Mouse (Mus musculus): ENCODE data around the gene Plekha7. TPM values are rescaled to one million over a fixed set of nuclear protein-coding genes. Genes with fewer than 3 reads are reported as not detected.
A peak's percentile ranks its signal among the peaks of the same experiment; 100 is the strongest.

Plekha7 gene
- total and polyA plus RNA-seq, 2 experiments from 2014 or later = 5.4 to 17.0 TPM

- no peaks in the 10 kb centered on the region for H3K9me3 ChIP-seq (ENCODE audit: low read length)
- peaks cover 17% of the 10 kb centered on the region; the same call in 1 of the 2 replicates for H3K27me3 ChIP-seq (ENCODE audit: insufficient read depth, low read length)
- DNase-seq (no peak), ATAC-seq (no peak)
- no peak overlapping the region for H3K9ac ChIP-seq
- TF ChIP-seq CTCF (IDR thresholded peaks at IDR 0.05; ENCODE audit: low read depth) = no peak
- no peak overlapping the region for H3K27ac ChIP-seq (ENCODE audit: low read depth, low read length)
- H3K4me2 ChIP-seq (ENCODE audit: low read depth) = peak overlapping the region; percentile 100
- peak overlapping the region; percentile 60; the same call in 1 of the 2 replicates for H3K4me3 ChIP-seq (ENCODE audit: low read depth, low read length)
- 6% methylated on average over 5 of the region's 5 CpGs for WGBS
- no peaks in the 10 kb centered on the region for H3K4me1 ChIP-seq (ENCODE audit: insufficient read depth)
- no peaks in the 10 kb centered on the region for H3K36me3 ChIP-seq (ENCODE audit: insufficient read depth)
Observed at GRCm38 (mm10) chr7:116306601-116307000, 1.6 kb downstream of the Plekha7 start.

DNA sequence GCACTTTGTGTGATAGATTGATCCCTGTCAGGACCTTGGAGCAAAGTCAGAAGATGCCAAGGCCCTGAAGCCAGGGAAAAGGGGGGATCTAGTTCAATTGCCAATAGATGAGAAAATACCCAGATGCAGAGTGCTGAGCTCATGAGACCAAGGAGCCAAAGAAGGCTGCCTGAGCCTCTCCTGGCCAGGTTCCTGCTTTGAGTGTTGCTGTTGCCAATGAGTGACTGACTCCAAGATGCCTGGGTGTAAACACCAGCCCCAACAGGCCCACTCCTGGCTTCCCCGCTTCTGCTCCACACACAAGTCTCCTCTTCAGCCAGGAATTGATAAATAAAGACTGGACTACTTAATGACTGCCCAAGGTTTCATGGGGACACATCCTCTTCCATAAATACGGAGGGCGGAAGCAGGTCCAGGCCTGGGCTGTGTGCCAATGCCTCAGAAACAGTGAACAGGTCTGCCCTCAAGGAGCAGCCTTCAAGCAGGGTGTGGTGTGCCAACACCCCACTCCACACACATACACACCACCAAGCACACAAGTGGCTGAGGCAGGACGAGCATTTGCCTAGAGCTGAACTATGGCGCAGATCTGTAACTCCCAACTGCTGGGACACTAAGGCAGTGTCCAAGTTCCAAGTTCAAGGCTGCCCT is 6.4 kb downstream of the Plekha7 start:
- peak; percentile 65 for DNase-seq
- ATAC-seq = no peak
- Histone ChIP-seq H3K4me3 (ENCODE audit: low read depth, low read length) (no peak overlapping the region), H3K9ac (no peak overlapping the region), H3K27ac (ENCODE audit: low read depth, low read length) (no peak overlapping the region), H3K4me2 (ENCODE audit: low read depth) (no peak overlapping the region), H3K36me3 (ENCODE audit: insufficient read depth) (no peaks in the 10 kb centered on the region), H3K27me3 (ENCODE audit: insufficient read depth, low read length) (0 out of 2 replicates have a peak, but pooled peaks cover 3% of the 10 kb centered on the region), H3K4me1 (ENCODE audit: insufficient read depth) (no peaks in the 10 kb centered on the region), H3K9me3 (ENCODE audit: low read length) (no peaks in the 10 kb centered on the region)
- TF ChIP-seq CTCF (IDR thresholded peaks at IDR 0.05; ENCODE audit: low read depth) = no peak
- WGBS = 80% methylated on average over 5 of the region's 5 CpGs

- Histone ChIP-seq H3K9me3 (ENCODE audit: low read length) (no peaks in the 10 kb centered on the region), H3K9ac (no peak overlapping the region), H3K27ac (ENCODE audit: low read depth, low read length) (no peak overlapping the region), H3K4me1 (ENCODE audit: insufficient read depth) (no peaks in the 10 kb centered on the region), H3K27me3 (ENCODE audit: insufficient read depth, low read length) (no peaks in the 10 kb centered on the region), H3K4me2 (ENCODE audit: low read depth) (no peak overlapping the region), H3K36me3 (ENCODE audit: insufficient read depth) (no peaks in the 10 kb centered on the region), H3K4me3 (ENCODE audit: low read depth, low read length) (no peak overlapping the region)
- TF ChIP-seq CTCF (IDR thresholded peaks at IDR 0.05; ENCODE audit: low read depth) = no peak
- no peak for ATAC-seq
- no peak for DNase-seq
- WGBS = 87% methylated on average over 4 of the region's 4 CpGs
Observed at GRCm38 (mm10) chr7:116301144-116301543, 7.0 kb downstream of the Plekha7 start.

DNA sequence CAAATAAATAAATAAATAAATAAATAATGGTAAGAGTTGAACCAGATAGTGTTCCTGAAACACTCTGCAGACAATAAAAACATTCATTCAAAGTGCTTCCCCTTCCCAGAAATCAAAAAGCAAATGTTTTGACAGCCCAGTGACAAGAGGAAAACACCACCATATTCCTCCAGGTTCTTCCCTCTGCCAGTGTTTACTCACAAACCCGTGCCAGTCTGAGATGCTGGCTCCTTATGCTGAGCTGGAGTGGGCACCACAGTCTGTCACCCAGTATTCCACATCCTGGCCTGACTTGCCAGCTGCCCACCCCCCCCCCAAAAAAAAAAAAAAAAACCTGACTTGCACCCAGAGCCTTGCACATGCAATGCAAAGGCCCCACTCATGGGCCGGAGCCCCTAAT is 9.3 kb downstream of the Plekha7 start:
- H3K27ac ChIP-seq (ENCODE audit: low read depth, low read length) = no peak overlapping the region
- no peak for TF ChIP-seq CTCF (IDR thresholded peaks at IDR 0.05; ENCODE audit: low read depth)
- ATAC-seq (peak; percentile 89), DNase-seq (peak; percentile 66)
- H3K27me3 ChIP-seq (ENCODE audit: insufficient read depth, low read length) = no peaks in the 10 kb centered on the region
- no peak overlapping the region for H3K4me2 ChIP-seq (ENCODE audit: low read depth)
- H3K4me3 ChIP-seq (ENCODE audit: low read depth, low read length) = no peak overlapping the region
- WGBS = 49% methylated on average over 2 of the region's 2 CpGs
- no peaks in the 10 kb centered on the region for H3K9me3 ChIP-seq (ENCODE audit: low read length)
- no peaks in the 10 kb centered on the region for H3K36me3 ChIP-seq (ENCODE audit: insufficient read depth)
- no peak overlapping the region for H3K9ac ChIP-seq
- no peaks in the 10 kb centered on the region for H3K4me1 ChIP-seq (ENCODE audit: insufficient read depth)

DNA sequence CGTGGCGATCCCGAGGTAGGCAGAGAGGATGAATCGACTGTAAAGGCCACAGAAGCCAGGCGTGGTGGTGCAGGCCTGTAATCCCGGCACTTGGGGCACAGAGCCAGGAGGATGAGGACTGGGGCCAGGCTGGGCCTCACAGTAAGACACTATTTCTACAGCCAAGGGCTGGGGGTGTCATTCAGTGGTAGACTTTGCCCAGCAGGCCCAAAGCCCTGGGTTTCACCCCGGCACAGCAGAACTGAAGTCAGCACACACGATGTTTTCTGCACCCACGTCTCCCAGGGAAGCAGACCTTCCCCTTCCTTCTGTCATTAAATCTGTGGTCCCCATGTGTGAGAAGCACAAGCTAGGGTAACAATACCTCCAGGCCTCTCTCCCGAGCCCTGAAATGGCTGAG is 9.8 kb downstream of the Plekha7 start:
- ATAC-seq = peak; percentile 66

GRCm38 (mm10) chr7:116294961-116295360 is 13.2 kb downstream of the Plekha7 start:
- 52% methylated on average over 3 of the region's 3 CpGs for whole genome bisulfite sequencing
- TF ChIP-seq CTCF (IDR thresholded peaks at IDR 0.05; ENCODE audit: low read depth) = no peak
- ATAC-seq = no peak

More for the DNA sequence above, 9.8 kb downstream of the Plekha7 start:
- H3K4me2 ChIP-seq (ENCODE audit: low read depth) = no peak overlapping the region
- no peak overlapping the region for H3K27ac ChIP-seq (ENCODE audit: low read depth, low read length)
- H3K36me3 ChIP-seq (ENCODE audit: insufficient read depth) = no peaks in the 10 kb centered on the region
- 42% methylated on average over 10 of the region's 10 CpGs for WGBS
- H3K9me3 ChIP-seq (ENCODE audit: low read length) = no peaks in the 10 kb centered on the region
- H3K4me3 ChIP-seq (ENCODE audit: low read depth, low read length) = no peak overlapping the region
- DNase-seq = peak; percentile 51
- H3K4me1 ChIP-seq (ENCODE audit: insufficient read depth) = no peaks in the 10 kb centered on the region
- no peaks in the 10 kb centered on the region for H3K27me3 ChIP-seq (ENCODE audit: insufficient read depth, low read length)
- H3K9ac ChIP-seq = peak overlapping the region; percentile 10; the same call in 1 of the 2 replicates
- no peak for TF ChIP-seq CTCF (IDR thresholded peaks at IDR 0.05; ENCODE audit: low read depth)

GRCm38 (mm10) chr7:116292377-116292776 is 15.8 kb downstream of the Plekha7 start:
- H3K4me2 ChIP-seq (ENCODE audit: low read depth) = no peak overlapping the region
- H3K36me3 ChIP-seq (ENCODE audit: insufficient read depth) = no peaks in the 10 kb centered on the region
- ATAC-seq = no peak
- no peak for TF ChIP-seq CTCF (IDR thresholded peaks at IDR 0.05; ENCODE audit: low read depth)
- no peak overlapping the region for H3K27ac ChIP-seq (ENCODE audit: low read depth, low read length)
- no peaks in the 10 kb centered on the region for H3K9me3 ChIP-seq (ENCODE audit: low read length)
- no peak overlapping the region for H3K4me3 ChIP-seq (ENCODE audit: low read depth, low read length)
- H3K4me1 ChIP-seq (ENCODE audit: insufficient read depth) = no peaks in the 10 kb centered on the region
- DNase-seq = no peak
- H3K9ac ChIP-seq = no peak overlapping the region
- WGBS = 69% methylated on average over 5 of the region's 5 CpGs
- H3K27me3 ChIP-seq (ENCODE audit: insufficient read depth, low read length) = no peaks in the 10 kb centered on the region

More at GRCm38 (mm10) chr7:116294961-116295360, 13.2 kb downstream of the Plekha7 start:
- Histone ChIP-seq H3K4me3 (ENCODE audit: low read depth, low read length) (no peak overlapping the region), H3K4me2 (ENCODE audit: low read depth) (no peak overlapping the region), H3K27ac (ENCODE audit: low read depth, low read length) (no peak overlapping the region), H3K36me3 (ENCODE audit: insufficient read depth) (no peaks in the 10 kb centered on the region), H3K27me3 (ENCODE audit: insufficient read depth, low read length) (no peaks in the 10 kb centered on the region), H3K9ac (no peak overlapping the region), H3K4me1 (ENCODE audit: insufficient read depth) (no peaks in the 10 kb centered on the region), H3K9me3 (ENCODE audit: low read length) (no peaks in the 10 kb centered on the region)
- no peak for DNase-seq
